Mouse (Mus musculus) kidney, postnatal 25 days (tissue): ENCODE results near the gene Emsy.

Source experiments
- DNase-seq, 2 experiments: peaks; one replicate each; pipeline ENCODE4 v3.0.0; 2021; ENCODE audit warnings: mixed read lengths in 2 of 2

Gene Emsy

GRCm38 (mm10) chr7:98575651-98576239, 80.8 kb downstream of the Emsy start:
- no peak for DNase-seq

DNA sequence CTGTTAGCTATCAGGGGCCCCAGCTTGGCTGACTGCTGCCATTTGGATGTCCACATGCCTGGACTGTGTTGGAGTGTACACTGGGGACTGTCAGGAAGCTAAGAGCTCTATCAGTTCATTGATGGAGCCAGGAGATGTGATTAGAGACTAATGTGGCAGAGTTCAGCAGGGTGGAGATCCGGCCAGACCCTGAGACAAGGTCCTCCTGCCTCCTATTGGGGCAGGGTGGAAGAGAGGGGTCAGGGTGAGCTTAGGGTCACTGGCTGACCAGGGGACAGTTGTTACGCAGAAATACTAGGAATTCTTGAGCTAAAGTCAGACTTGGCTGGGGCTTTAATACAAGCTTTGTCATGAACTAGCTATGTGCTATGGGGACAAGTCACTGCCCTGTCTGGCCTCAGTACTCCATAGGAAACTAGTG, 81.8 kb downstream of the Emsy start:
- DNase-seq, result peak; percentile 48 to 75

DNA sequence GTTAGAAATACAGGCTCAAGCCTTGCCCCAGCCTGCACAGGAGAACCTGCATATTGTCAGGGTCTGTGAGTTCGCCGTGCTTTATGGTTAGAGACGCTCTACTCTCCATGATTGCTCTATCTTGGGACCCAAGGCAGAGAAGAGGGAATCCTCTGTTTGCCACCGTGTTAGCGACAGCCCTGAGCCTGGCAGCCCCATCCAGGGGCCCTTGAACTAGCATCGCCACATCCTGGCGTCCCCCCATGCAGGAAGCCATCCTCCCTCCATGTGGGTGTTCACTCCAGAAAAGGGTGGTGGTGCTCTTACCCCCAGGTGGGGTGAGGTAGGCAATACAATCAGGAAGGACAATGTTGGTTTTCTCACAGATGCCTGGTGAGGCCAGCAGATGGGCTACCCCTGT, 82.3 kb downstream of the Emsy start:
- DNase-seq, result no peak

- peak; percentile 73 to 87 for DNase-seq
Observed at GRCm38 (mm10) chr7:98573231-98573781, 83.3 kb downstream of the Emsy start.

GRCm38 (mm10) chr7:98572223-98572868, 84.2 kb downstream of the Emsy start:
- peak; percentile 73 to 86 for DNase-seq

GRCm38 (mm10) chr7:98570824-98571505, 85.6 kb downstream of the Emsy start:
- DNase-seq, result no peak

DNA sequence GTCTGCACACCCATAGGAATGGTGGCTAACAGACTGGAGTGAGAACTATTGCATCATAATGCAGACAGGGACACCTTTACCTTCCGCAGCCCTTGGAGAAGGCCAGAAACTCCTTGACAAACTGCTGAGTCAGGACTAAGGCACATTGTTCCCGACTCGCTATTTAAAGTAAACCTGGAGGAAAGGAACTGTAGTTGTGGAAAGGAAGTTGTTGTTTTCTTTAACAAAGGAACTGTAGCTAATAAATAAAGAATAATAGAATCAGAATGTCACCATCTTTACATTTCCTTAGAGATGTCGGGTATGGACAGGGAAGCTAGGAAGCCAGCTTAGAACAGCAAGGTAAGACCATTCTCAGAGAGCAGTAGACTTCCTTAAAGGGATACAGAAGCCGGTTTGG, 89.5 kb downstream of the Emsy start:
- DNase-seq, result peak in 1 of 2 experiments; percentile 26

GRCm38 (mm10) chr7:98564607-98565364, 91.8 kb downstream of the Emsy start:
- peak; percentile 57 to 87 for DNase-seq

- peak in 1 of 2 experiments; percentile 33 for DNase-seq
Observed at GRCm38 (mm10) chr7:98563991-98564390, 92.6 kb downstream of the Emsy start.

DNA sequence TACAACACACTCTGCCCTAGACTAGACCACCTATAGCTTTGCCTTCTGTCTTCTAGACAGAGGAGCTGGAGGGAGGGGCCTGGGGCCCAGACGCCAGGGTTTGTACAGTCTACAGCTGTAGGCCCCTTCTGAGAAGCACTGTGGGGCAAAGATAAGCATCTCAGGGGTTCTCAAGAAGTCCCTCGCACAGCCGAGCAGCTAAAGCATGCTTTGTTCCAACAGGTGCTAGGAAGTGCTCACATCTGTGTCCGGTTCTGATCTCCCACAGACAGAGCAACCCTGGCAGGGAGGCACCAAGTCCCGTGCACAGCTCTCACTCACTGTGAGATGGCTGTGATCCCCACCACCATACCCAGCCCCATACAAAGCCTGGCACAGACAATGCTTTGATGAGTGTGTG, 93.6 kb downstream of the Emsy start:
- DNase-seq, result peak in 1 of 2 experiments; percentile 25

DNA sequence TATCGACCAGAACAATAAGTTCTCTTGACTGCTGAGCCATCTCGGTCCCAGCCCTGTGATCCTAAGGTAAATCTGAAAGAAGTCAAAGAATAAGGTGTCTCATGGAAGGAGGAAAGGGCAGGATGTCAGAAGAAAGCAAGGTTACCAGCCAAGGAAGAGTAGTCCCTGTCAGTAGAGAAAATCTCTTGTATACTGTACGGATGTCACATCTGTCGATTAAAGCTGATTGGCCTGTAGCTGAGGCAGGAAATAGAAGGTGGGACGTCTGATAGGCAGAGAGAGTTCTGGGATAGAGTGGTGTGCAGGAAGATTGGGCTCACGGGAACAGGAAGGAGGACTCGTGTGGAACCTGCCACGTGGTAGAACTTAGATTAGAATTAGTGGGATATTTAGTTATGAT, 94.4 kb downstream of the Emsy start:
- peak in 1 of 2 experiments; percentile 20 for DNase-seq

- peak in 1 of 2 experiments; percentile 36 for DNase-seq
Observed at GRCm38 (mm10) chr7:98561556-98562164, 94.9 kb downstream of the Emsy start.

- DNase-seq, result peak in 1 of 2 experiments; percentile 49
Observed at GRCm38 (mm10) chr7:98558128-98558921, 98.3 kb downstream of the Emsy start.

GRCm38 (mm10) chr7:98556767-98557394, 99.7 kb downstream of the Emsy start:
- peak in 1 of 2 experiments; percentile 26 for DNase-seq

DNA sequence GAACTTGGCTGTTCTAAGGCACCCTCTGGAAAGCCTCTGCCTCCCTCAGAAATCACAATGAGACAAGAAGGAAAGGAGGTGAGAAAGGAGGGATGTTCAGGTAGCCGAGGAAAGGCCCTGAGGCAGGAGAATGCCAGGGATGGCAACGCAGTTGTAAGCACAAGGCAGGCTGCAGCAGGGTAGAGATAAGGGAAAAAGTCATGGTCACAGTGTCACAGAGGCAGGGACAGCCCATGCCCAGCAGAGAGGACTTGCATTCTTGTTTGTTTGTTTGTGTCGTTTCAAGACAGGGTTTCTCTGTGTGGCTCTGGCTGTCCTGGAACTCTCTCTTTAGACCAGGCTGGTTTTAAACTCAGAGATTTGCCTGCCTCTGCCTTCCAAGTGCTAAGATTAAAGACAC, 105.5 kb downstream of the Emsy start:
- DNase-seq, result no peak

DNA sequence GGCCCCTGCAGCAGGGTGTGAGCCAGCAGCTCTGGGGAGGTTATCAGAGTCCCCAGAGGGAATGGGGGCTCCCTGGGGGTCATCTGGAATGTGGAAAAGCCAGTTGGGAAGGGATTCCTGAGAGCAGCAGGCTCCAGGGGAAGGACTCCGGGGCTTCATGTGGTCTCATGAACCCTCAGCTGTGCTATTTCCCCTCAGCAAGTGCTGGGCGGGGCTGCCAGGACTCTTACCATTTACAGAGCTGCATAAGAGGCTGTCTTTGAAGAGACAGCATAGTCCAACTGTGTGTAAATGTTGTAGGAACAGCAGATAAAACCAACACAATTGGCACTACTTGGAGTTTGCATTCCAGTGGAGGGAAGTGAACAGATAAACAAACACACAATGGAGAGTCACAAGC, 106.0 kb downstream of the Emsy start:
- peak in 1 of 2 experiments; percentile 24 for DNase-seq

DNA sequence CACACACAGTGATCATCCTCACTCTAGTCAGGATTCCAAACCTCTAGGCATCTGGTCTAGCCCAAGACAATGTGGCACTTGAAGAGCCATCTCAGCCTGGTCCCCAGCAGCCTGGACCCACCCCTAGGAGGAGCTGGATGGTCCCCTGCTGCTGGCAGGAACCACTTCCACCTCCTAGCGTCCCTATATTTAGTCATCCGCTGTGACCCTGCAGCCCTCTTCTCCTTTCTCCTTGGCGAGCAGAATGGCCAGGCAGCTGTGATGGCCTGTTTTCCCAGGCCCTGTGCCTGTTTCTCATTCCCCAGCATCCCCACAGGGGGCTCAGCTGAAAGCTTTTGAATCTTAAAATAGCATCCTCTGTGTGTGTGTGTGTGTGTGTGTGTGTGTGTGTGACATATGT, 107.7 kb downstream of the Emsy start:
- DNase-seq, result no peak

DNA sequence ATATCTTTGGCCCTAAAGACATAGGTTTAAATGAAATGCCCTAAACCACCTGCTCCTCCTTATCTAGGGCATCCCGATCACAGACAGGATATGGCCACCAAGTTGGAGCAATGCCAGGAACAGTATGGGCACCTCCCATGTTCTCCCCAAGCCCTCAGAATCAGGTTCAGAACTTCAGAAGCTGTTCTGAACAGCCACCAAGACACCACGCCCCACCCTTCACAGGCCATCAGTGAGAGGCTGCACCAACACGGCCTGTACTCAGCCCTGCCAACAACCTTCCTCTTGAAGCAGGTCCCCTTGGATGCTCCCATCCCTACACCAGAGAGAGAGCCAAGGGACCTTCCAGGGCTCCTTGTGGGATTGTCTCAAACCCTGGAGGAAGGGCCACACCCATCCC, 112.0 kb downstream of the Emsy start:
- no peak for DNase-seq

- DNase-seq, result no peak
Observed at GRCm38 (mm10) chr7:98543853-98544370, 112.7 kb downstream of the Emsy start.

GRCm38 (mm10) chr7:98542731-98543142, 113.8 kb downstream of the Emsy start:
- DNase-seq, result peak; percentile 59 to 74

DNA sequence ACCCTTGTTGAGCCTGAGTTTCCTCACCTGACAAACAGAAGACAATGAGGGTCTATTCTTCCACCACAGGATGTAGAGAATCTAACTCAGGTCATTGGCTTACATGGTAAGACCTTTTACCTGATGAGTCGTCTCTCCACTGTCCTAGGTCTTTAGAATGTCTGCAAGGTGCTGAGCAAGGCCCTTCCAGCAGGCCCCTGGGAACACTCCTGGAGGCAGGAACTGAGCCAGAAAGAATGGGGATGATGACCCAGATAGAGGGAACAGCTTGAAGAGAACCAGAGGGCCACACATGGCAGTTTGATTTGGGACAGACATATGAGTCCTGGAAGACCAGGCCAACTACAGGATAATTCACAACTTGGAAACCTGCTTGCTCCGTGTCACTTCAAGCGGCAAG, 114.3 kb downstream of the Emsy start:
- no peak for DNase-seq
